Mouse (Mus musculus): Measurements from ENCODE around the gene Vps37b.

Vps37b gene

GRCm38 (mm10) chr5:124002876-124003275 is 29.2 kb downstream of the Vps37b start:
- peak in 1 of 2 experiments; percentile 70 for DNase-seq (ENCODE audit: low spot score in 2 of 2)

- no peak for DNase-seq (ENCODE audit: low spot score in 2 of 2)
These were observed 30.8 kb downstream of the Vps37b start for GRCm38 (mm10) chr5:124001274-124001673.

- peak; percentile 92 to 95 for DNase-seq (ENCODE audit: low spot score in 2 of 2)
These were observed 31.2 kb downstream of the Vps37b start for GRCm38 (mm10) chr5:124000824-124001223.

- no peak for DNase-seq (ENCODE audit: low spot score in 2 of 2)
These were observed 33.7 kb downstream of the Vps37b start for GRCm38 (mm10) chr5:123998370-123998769.

GRCm38 (mm10) chr5:123997811-123998210 is 34.3 kb downstream of the Vps37b start:
- no peak for DNase-seq (ENCODE audit: low spot score in 2 of 2)

- DNase-seq (ENCODE audit: low spot score in 2 of 2) = peak in 1 of 2 experiments; percentile 60
These were observed 34.8 kb downstream of the Vps37b start for GRCm38 (mm10) chr5:123997211-123997751.

- DNase-seq (ENCODE audit: low spot score in 2 of 2) = no peak
These were observed 35.4 kb downstream of the Vps37b start for GRCm38 (mm10) chr5:123996695-123997094.

- no peak for DNase-seq (ENCODE audit: low spot score in 2 of 2)
These were observed 35.9 kb downstream of the Vps37b start for GRCm38 (mm10) chr5:123996194-123996593.

GRCm38 (mm10) chr5:123995388-123995787 is 36.7 kb downstream of the Vps37b start:
- no peak for DNase-seq (ENCODE audit: low spot score in 2 of 2)

- DNase-seq (ENCODE audit: low spot score in 2 of 2) = no peak
These were observed 37.6 kb downstream of the Vps37b start for GRCm38 (mm10) chr5:123994468-123994867.

- peak; percentile 85 to 99 for DNase-seq (ENCODE audit: low spot score in 2 of 2)
These were observed 38.6 kb downstream of the Vps37b start for GRCm38 (mm10) chr5:123993263-123994036.

GRCm38 (mm10) chr5:123992794-123993193 is 39.3 kb downstream of the Vps37b start:
- peak; percentile 89 to 95 for DNase-seq (ENCODE audit: low spot score in 2 of 2)

- DNase-seq (ENCODE audit: low spot score in 2 of 2) = no peak
These were observed 39.9 kb downstream of the Vps37b start for GRCm38 (mm10) chr5:123992193-123992637.

- DNase-seq (ENCODE audit: low spot score in 2 of 2) = no peak
These were observed 40.7 kb downstream of the Vps37b start for GRCm38 (mm10) chr5:123991321-123991720.

- DNase-seq (ENCODE audit: low spot score in 2 of 2) = peak in 1 of 2 experiments; percentile 18
These were observed 41.9 kb downstream of the Vps37b start for GRCm38 (mm10) chr5:123989941-123990885.

- DNase-seq (ENCODE audit: low spot score in 2 of 2) = peak in 1 of 2 experiments; percentile 17
These were observed 44.6 kb downstream of the Vps37b start for GRCm38 (mm10) chr5:123987511-123987910.

- peak in 1 of 2 experiments; percentile 17 for DNase-seq (ENCODE audit: low spot score in 2 of 2)
These were observed 45.1 kb downstream of the Vps37b start for GRCm38 (mm10) chr5:123986925-123987324.

- peak in 1 of 2 experiments; percentile 18 for DNase-seq (ENCODE audit: low spot score in 2 of 2)
These were observed 46.6 kb downstream of the Vps37b start for GRCm38 (mm10) chr5:123985434-123985833.

GRCm38 (mm10) chr5:123982838-123983237 is 49.2 kb downstream of the Vps37b start:
- DNase-seq (ENCODE audit: low spot score in 2 of 2) = no peak

GRCm38 (mm10) chr5:123981250-123981554 is 50.9 kb downstream of the Vps37b start:
- peak in 1 of 2 experiments; percentile 18 for DNase-seq (ENCODE audit: low spot score in 2 of 2)

- no peak for DNase-seq (ENCODE audit: low spot score in 2 of 2)
These were observed 51.4 kb downstream of the Vps37b start for GRCm38 (mm10) chr5:123980521-123981249.
